Mouse (Mus musculus): ENCODE measurements around the gene Hrct1.

Hrct1 gene

DNA sequence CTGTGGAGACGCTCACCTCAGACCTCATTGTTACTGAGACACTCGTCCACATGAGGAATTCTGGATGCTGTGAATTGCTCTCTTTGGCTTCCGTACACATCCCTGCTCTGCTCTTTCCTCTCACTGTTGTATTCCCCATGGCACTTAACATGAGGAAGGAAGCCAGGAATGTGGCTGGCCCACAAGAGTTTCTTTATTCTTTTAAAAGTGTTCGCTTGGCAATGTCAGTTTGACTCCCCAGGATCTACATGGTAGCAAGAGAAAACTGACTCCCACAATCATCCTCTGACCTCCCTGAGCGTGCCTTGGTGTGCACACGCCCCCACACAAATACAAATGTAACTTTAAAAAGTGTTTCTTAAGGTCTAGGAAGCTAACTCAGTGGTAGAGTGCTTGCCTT, 44.6 kb downstream of the Hrct1 start:
- DNase-seq (ENCODE audit: low spot score) = no peak

DNA sequence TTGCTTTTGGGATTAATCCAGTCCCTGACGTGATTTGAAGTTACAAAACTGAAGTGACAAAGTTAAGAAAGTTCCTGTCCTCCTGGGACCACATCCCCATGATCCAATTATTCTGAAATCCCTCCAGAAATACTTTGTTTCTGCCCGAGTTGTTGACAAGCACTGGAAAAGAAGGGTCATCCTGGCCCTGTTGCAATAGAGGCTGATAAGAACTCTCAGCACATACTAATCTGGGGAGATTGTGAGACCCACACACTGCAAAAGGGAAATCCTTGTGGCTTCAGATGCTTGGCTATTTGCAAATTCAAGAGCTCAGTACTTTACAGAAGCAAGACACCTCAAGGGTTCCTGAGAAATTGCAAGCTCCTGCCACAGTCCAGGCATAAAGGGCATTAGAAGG, 45.3 kb downstream of the Hrct1 start:
- DNase-seq (ENCODE audit: low spot score) = no peak
